Mouse (Mus musculus): Measurements from ENCODE around the gene Gltp. TPM values are rescaled to one million over a fixed set of nuclear protein-coding genes. Genes with fewer than 3 reads are reported as not detected.
A peak's percentile ranks its signal among the peaks of the same experiment; 100 is the strongest.

The Gltp gene
- total RNA-seq, 2 experiments from 2014 or later = 20.6 to 21.5 TPM

DNA sequence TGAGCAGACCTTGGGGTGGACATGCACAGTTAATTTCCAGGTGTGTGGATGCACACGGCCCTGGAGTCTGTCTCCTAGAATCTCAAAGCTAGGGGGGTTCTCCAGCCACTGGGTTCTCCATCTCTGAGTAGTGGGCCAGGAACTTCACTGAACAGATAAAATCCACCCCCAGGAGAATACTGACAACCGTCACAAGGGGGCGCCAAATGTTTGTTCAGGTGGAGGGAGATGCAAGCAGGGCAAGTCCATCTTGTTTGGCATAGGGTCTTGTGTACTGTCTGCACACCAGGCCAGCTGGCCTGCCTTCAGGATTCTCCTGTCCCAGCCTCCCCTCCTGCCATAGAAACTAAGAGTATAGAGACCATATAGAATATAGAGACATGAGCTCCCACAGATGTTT, 65.2 kb downstream of the Gltp start:
- intact Hi-C loops (cut with DNase I) = no loop called here
- DNase-seq = peak; percentile 43 to 81

DNA sequence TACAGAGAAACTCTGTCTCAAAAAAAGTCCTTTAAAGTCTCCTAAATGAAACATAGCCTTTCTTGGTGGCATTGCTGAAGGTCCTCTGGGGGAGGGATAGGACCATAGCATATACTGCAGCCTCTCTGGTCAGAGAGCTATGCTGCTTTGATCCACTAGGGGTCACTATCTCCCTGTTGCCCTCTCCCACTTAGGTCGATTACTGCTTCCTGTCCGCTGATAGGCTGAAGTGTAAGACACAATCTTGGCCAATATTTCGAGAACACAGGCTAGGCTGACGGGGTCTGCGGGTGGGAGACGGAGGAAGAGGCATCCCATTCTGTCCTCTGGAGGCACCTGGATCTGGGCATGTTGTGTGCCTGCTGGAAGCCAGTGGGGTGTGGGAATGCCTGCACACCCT, 70.5 kb downstream of the Gltp start:
- DNase-seq = no peak
- intact Hi-C loops (cut with DNase I) = no loop called here

Small RNAs within 50 kb of the gene (microRNA-seq; reads per million reads assigned to microRNA genes)
- 0 to 0.71 reads per million in 2 experiments for gene Mir7028

Other genes with a start within 250 kb of the Gltp start
- 10 to 100 TPM; 10.6 TPM for gene Mmab, start 246.9 kb downstream of the Gltp start, total RNA-seq (2021)
- 10 to 100 TPM in 1 of 2 experiments, 1 to 10 TPM in 1; 8.7 to 10.2 TPM for gene Mvk, start 246.7 kb downstream of the Gltp start, total RNA-seq (2021)
- gene Fam222a, start 123.0 kb downstream of the Gltp start, total RNA-seq (2021) = 1 to 10 TPM; 7.2 to 8.0 TPM
- gene Trpv4, start 32.6 kb downstream of the Gltp start, total RNA-seq (2021) = 1 to 10 TPM; 2.9 to 6.0 TPM
- gene Tchp, start 16.8 kb upstream of the Gltp start, total RNA-seq (2021) = 1 to 10 TPM; 5.1 to 5.7 TPM
- 10 to 100 TPM; 54.4 to 55.6 TPM for gene Ankrd13a, start 83.7 kb upstream of the Gltp start, total RNA-seq (2021)
- 10 to 100 TPM; 48.0 to 52.2 TPM for gene Git2, start 84.5 kb upstream of the Gltp start, total RNA-seq (2021)
- 10 to 100 TPM; 15.5 to 17.8 TPM for gene 1500011B03Rik, start 132.5 kb upstream of the Gltp start, total RNA-seq (2021)
- not detected for gene 4930519G04Rik, start 162.7 kb upstream of the Gltp start, total RNA-seq (2021)
- not detected for gene Gm9936, start 167.7 kb upstream of the Gltp start, total RNA-seq (2021)
- gene Oasl2, start 206.0 kb upstream of the Gltp start, total RNA-seq (2021) = 1 to 10 TPM; 2.2 to 3.7 TPM
- gene Oasl1, start 232.3 kb upstream of the Gltp start, total RNA-seq (2021) = under 1 TPM; 0.40 to 0.50 TPM